ENCODE assay signal across 17 mouse cellular contexts in genomic region chr6:68302133-68302532, GRCm38 (mm10).
"Had no signal": no experiment of that assay in that cellular context is flagged by ENCODE, and none has a peak within 500 bp of the region (broad histone marks: within the 10 kb centered on the region; RNA-seq: fewer than 3 reads in every experiment).

No protein-coding gene starts in this region.

- H3K4me1 ChIP-seq: liver, embryonic 13.5 days; midbrain, embryonic 12.5 days; midbrain, embryonic 15.5 days; neural tube, embryonic 12.5 days; neural tube, embryonic 15.5 days had no signal

- H3K9ac ChIP-seq: liver, embryonic 13.5 days; lung, embryonic 14.5 days; midbrain, embryonic 12.5 days; midbrain, embryonic 15.5 days; neural tube, embryonic 12.5 days; neural tube, embryonic 15.5 days had no signal

- ATAC-seq: inflammation-experienced regulatory T-cells, adult 6 months; intestine, postnatal 0 days; midbrain, embryonic 15.5 days had no signal

- DNase-seq: kidney, postnatal 10 days; layer of hippocampus, postnatal 36 days; liver, embryonic 13.5 days; lung, embryonic 14.5 days; lung, postnatal 10 days; thymus, adult 2 months; thymus, postnatal 14 days; thymus, postnatal 4 days had no signal

- H3K36me3 ChIP-seq: liver, embryonic 13.5 days; midbrain, embryonic 12.5 days; midbrain, embryonic 15.5 days; neural tube, embryonic 12.5 days; neural tube, embryonic 15.5 days had no signal

- H3K4me2 ChIP-seq: liver, embryonic 13.5 days; lung, embryonic 14.5 days; midbrain, embryonic 12.5 days; midbrain, embryonic 15.5 days; neural tube, embryonic 12.5 days; neural tube, embryonic 15.5 days had no signal

- H3K27ac ChIP-seq: left cerebral cortex, adult 2 months; liver, embryonic 13.5 days; macrophage; midbrain, embryonic 12.5 days; midbrain, embryonic 15.5 days; neural tube, embryonic 12.5 days; neural tube, embryonic 15.5 days; stomach, postnatal 0 days had no signal

- H3K4me3 ChIP-seq: left cerebral cortex, adult 2 months; liver, embryonic 13.5 days; midbrain, embryonic 12.5 days; midbrain, embryonic 15.5 days; neural tube, embryonic 12.5 days; neural tube, embryonic 15.5 days had no signal

- H3K27me3 ChIP-seq: liver, embryonic 13.5 days; midbrain, embryonic 12.5 days; midbrain, embryonic 15.5 days; neural tube, embryonic 12.5 days; neural tube, embryonic 15.5 days had no signal

- H3K9me3 ChIP-seq: liver, embryonic 13.5 days; midbrain, embryonic 12.5 days; midbrain, embryonic 15.5 days; neural tube, embryonic 12.5 days; neural tube, embryonic 15.5 days had no signal
